Mouse (Mus musculus) left cerebral cortex, postnatal 4 days (tissue): Measurements from ENCODE around the gene Slc26a5. TPM values are rescaled to one million over a fixed set of nuclear protein-coding genes. Genes with fewer than 3 reads are reported as not detected.

ENCODE experiments used
- total RNA-seq, 2 experiments: library from RNA; stranded (reverse); gene quantifications; 2 replicates each; pipeline ENCODE4 v1.2.3; 2021

Gene Slc26a5
- total RNA-seq, 2 experiments from 2014 or later: 0.28 to 0.56 TPM

Other genes with a start within 250 kb of the Slc26a5 start
- gene Fbxl13, start 220.0 kb downstream of the Slc26a5 start, total RNA-seq: under 1 TPM; 0.26 to 0.36 TPM
- gene Armc10, start 219.8 kb downstream of the Slc26a5 start, total RNA-seq: 10 to 100 TPM; 48.4 to 58.1 TPM
- 1 to 10 TPM; 2.3 to 2.8 TPM for gene Napepld, start 164.2 kb downstream of the Slc26a5 start, total RNA-seq
- 10 to 100 TPM; 66.9 to 73.3 TPM for gene Pmpcb, start 128.5 kb downstream of the Slc26a5 start, total RNA-seq
- 10 to 100 TPM; 45.8 to 51.6 TPM for gene Dnajc2, start 80.4 kb downstream of the Slc26a5 start, total RNA-seq
- gene Psmc2, start 80.3 kb downstream of the Slc26a5 start, total RNA-seq: 100 to 1,000 TPM; 110 to 115 TPM